Mouse (Mus musculus): ENCODE results near the gene Olfr247. TPM values are rescaled to one million over a fixed set of nuclear protein-coding genes. Genes with fewer than 3 reads are reported as not detected.
"Not testable (repeated sequence)": the region's sequence is repeated elsewhere in the genome, so short reads cannot be mapped to it uniquely, and the experiment has no call there.

The Olfr247 gene
- total RNA-seq (2021) = not detected

DNA sequence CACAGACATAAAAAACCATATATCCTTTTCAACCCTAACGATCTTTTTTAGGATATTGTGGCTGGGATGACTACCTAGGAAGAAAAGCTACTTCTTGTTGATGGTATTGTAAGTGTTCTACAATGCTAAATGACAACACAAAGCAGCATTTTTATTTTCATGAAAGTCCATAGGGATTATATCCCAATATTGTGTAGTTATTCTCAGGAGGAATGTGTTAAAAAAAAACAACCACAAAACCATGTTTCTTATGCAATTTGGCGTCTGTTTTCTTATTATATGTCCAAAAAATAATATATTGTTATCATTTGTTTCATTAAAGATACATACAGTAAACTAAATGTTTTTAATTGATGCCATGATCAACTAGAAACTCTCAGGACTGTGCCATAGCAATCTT is at the start of gene Olfr247:
Gene Olfr247, minus strand, starts transcription at position 101 of the 400 bp plus-strand sequence.
- DNase-seq (ENCODE audit: extremely low spot score in 1 of 2, low spot score in 2 of 2); intact Hi-C loops (cut with DNase I): not testable (repeated sequence)

DNA sequence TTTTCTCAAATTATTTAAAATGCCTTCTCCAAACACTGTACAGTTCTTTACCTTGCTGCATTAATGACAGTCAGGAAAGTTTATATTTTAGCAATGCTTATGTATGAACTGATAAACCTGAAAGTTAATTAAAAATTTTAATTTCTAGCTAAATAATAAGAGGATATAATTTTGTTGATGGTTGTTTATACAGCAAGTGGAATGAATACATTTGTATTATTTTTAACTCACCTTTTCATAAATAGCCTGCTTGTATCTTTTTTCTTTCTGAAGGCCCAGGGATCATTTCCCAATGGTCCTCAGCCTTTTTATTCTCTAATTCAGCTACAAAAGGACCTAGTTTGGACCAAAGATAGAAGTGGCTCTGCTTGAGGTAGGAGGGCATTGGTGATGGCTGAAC is 36.4 kb upstream of the Olfr247 start, which contains the start of gene Olfr820:
Gene Olfr820, plus strand, starts transcription at position 301 of the 400 bp plus-strand sequence.
- no peak for DNase-seq (ENCODE audit: extremely low spot score in 1 of 2, low spot score in 2 of 2)
- intact Hi-C loops (cut with DNase I) = no loop called here

DNA sequence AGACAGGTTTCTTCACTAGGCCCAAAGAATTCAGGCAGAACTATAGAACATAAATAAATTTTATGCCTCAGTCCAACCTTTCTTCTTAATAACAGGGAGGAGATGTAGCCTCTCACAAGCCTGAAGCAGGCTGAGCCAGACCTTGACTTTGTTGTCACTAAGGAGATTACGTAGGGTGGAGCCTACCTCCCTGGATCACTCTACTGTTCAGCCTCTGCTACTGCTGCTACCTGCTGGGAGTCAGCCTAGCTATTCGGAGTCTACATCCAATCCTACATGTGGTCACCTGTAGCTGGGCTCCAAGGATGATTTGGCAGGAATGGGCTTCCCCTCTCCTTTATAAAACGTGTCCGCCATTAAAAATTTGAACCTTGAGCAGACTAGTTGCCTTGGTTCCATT is 29.4 kb upstream of the Olfr247 start:
- intact Hi-C loops (cut with DNase I); DNase-seq (ENCODE audit: extremely low spot score in 1 of 2, low spot score in 2 of 2): not testable (repeated sequence)

DNA sequence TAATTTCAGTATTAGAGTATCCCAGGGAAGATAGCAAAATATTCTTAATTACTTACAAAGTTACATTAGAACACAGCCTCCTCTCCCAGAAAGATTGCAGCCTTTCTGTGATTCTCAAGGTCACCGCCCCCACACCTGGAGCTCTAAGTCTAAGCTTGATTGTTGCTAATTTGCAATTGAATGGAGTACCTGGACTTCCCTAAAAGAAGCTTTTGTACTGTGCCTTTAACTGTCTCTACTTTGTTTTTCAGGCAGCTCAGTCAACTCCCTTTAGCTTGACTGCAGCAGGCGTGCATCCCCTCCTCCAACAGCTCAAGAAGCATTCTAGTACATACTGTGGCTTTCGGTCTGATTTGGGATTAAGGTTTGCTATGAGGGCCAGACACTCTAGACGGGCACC is 28.2 kb upstream of the Olfr247 start:
- DNase-seq (ENCODE audit: extremely low spot score in 1 of 2, low spot score in 2 of 2); intact Hi-C loops (cut with DNase I): not testable (repeated sequence)

DNA sequence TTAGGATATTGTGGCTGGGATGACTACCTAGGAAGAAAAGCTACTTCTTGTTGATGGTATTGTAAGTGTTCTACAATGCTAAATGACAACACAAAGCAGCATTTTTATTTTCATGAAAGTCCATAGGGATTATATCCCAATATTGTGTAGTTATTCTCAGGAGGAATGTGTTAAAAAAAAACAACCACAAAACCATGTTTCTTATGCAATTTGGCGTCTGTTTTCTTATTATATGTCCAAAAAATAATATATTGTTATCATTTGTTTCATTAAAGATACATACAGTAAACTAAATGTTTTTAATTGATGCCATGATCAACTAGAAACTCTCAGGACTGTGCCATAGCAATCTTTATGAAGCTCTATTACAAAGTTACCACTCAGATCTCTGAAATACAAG is 9.0 kb upstream of the Olfr247 start, which contains the start of gene Gm10310:
Gene Gm10310, minus strand, starts transcription at position 101 of the 400 bp plus-strand sequence.
- DNase-seq (ENCODE audit: extremely low spot score in 1 of 2, low spot score in 2 of 2); intact Hi-C loops (cut with DNase I): not testable (repeated sequence)

DNA sequence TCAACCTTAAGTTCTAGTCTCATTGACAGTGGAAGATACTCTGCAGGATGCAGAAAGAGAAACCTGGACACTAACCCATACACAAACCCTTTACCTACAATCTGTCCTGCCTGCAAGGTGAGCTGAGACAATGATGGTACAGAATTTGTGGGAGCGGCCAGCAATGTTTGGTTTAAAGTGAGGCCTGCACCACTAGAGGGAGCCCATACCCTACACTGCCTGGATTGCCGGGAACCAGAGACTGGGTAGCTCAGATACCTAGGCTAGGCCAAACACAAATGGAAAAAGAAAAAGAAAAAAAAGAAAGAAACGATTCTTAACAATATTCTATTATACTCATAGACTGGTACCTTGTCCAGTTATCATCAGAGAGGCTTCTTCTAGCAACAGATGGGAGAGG is 5.9 kb upstream of the Olfr247 start:
- DNase-seq (ENCODE audit: extremely low spot score in 1 of 2, low spot score in 2 of 2); intact Hi-C loops (cut with DNase I): not testable (repeated sequence)

DNA sequence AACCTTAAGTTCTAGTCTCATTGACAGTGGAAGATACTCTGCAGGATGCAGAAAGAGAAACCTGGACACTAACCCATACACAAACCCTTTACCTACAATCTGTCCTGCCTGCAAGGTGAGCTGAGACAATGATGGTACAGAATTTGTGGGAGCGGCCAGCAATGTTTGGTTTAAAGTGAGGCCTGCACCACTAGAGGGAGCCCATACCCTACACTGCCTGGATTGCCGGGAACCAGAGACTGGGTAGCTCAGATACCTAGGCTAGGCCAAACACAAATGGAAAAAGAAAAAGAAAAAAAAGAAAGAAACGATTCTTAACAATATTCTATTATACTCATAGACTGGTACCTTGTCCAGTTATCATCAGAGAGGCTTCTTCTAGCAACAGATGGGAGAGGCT is 2.9 kb downstream of the Olfr247 start:
- intact Hi-C loops (cut with DNase I); DNase-seq (ENCODE audit: extremely low spot score in 1 of 2, low spot score in 2 of 2): not testable (repeated sequence)

DNA sequence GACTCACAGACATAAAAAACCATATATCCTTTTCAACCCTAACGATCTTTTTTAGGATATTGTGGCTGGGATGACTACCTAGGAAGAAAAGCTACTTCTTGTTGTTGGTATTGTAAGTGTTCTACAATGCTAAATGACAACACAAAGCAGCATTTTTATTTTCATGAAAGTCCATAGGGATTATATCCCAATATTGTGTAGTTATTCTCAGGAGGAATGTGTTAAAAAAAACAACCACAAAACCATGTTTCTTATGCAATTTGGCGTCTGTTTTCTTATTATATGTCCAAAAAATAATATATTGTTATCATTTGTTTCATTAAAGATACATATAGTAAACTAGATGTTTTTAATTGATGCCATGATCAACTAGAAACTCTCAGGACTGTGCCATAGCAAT is 8.8 kb downstream of the Olfr247 start, which contains the start of gene Olfr819:
Gene Olfr819, minus strand, starts transcription at position 101 of the 400 bp plus-strand sequence.
- DNase-seq (ENCODE audit: extremely low spot score in 1 of 2, low spot score in 2 of 2); intact Hi-C loops (cut with DNase I): not testable (repeated sequence)

DNA sequence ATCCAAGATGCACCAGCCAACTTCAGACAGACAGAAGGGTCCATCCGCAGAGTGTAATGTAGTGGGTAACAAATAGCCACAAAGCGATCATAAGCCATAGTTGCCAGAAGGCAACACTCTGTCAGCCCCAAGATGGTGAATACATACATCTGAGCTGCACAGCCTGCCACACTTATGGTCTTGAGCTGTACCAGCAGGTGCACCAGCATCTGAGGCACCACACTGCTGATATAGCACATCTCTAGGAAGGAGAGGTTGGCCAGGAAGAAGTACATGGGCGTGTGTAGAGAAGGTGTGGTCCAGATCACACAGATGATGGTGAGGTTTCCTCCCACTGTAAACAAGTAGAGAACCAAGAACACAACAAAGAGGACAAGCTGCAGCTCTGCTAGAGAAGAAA is 9.7 kb downstream of the Olfr247 start:
- DNase-seq (ENCODE audit: extremely low spot score in 1 of 2, low spot score in 2 of 2); intact Hi-C loops (cut with DNase I): not testable (repeated sequence)

DNA sequence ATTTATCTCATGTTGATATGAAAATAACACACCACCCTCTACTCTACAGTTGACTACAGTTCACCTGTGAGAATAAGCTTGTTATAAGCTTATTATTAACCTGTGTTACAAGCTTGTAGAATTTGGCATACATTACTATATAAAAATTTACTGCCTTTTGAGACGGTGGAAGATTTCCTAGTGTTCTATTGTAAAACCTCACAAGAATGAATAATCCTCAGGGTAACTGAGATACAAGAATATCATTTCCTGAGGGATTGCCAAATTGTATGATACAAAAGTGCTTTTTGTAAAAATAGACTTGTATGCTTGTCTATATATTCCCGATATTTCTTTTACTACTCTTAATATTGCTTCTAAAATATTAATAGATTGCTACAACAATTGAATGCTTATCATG is 26.9 kb downstream of the Olfr247 start, which contains the start of gene Olfr818:
Gene Olfr818, minus strand, starts transcription at position 101 of the 400 bp plus-strand sequence.
- intact Hi-C loops (cut with DNase I) = no loop called here
- no peak for DNase-seq (ENCODE audit: extremely low spot score in 1 of 2, low spot score in 2 of 2)

Other genes with a start within 250 kb of the Olfr247 start
- gene Olfr805, start 246.8 kb downstream of the Olfr247 start, total RNA-seq (2021) = not detected
- not detected for gene Olfr806, start 234.2 kb downstream of the Olfr247 start, total RNA-seq (2021)
- gene Olfr807, start 218.3 kb downstream of the Olfr247 start, total RNA-seq (2021) = not detected
- not detected for gene Olfr808, start 210.7 kb downstream of the Olfr247 start, total RNA-seq (2021)
- gene Olfr809, start 201.5 kb downstream of the Olfr247 start, total RNA-seq (2021) = not detected
- not detected for gene Olfr810, start 181.2 kb downstream of the Olfr247 start, total RNA-seq (2021)
- not detected for gene Olfr811, start 171.7 kb downstream of the Olfr247 start, total RNA-seq (2021)
- gene Olfr812, start 130.0 kb downstream of the Olfr247 start, total RNA-seq (2021) = not detected
- gene Olfr813, start 120.8 kb downstream of the Olfr247 start, total RNA-seq (2021) = not detected
- gene Olfr814, start 96.3 kb downstream of the Olfr247 start, total RNA-seq (2021) = not detected
- not detected for gene Olfr815, start 70.3 kb downstream of the Olfr247 start, total RNA-seq (2021)
- gene Olfr816, start 60.5 kb downstream of the Olfr247 start, total RNA-seq (2021) = not detected
- gene Olfr818, start 27.0 kb downstream of the Olfr247 start, total RNA-seq (2021) = not detected
- gene Olfr819, start 8.9 kb downstream of the Olfr247 start, total RNA-seq (2021) = not detected
- not detected for gene Gm10310, start 8.9 kb upstream of the Olfr247 start, total RNA-seq (2021)
- gene Olfr820, start 36.5 kb upstream of the Olfr247 start, total RNA-seq (2021) = not detected
- gene Olfr821, start 54.2 kb upstream of the Olfr247 start, total RNA-seq (2021) = not detected
- not detected for gene Olfr822, start 95.1 kb upstream of the Olfr247 start, total RNA-seq (2021)
- not detected for gene Olfr823, start 139.2 kb upstream of the Olfr247 start, total RNA-seq (2021)
- gene Olfr824, start 153.9 kb upstream of the Olfr247 start, total RNA-seq (2021) = not detected
- not detected for gene Olfr825, start 190.6 kb upstream of the Olfr247 start, total RNA-seq (2021)
- not detected for gene Olfr826, start 208.0 kb upstream of the Olfr247 start, total RNA-seq (2021)
- not detected for gene Olfr827, start 238.3 kb upstream of the Olfr247 start, total RNA-seq (2021)

Measured in left cerebral cortex, postnatal 10 days (tissue).